Mouse (Mus musculus) adipose tissue, adult 10 weeks (tissue): ENCODE results near the gene Pla2g4a. TPM values are rescaled to one million over a fixed set of nuclear protein-coding genes. Genes with fewer than 3 reads are reported as not detected.

ENCODE experiments used
- polyA plus RNA-seq: library from polyadenylated mRNA; stranded (reverse); fragments of 350-450 nt; fragmentation: Illumina TruSeq; extraction: RNeasy Lipid Tissue Mini Kit (QIAGEN cat#74804); gene quantifications from one replicate; pipeline ENCODE4 v1.2.3, GENCODE M21; 2014; ENCODE audit warnings: low read depth, low replicate concordance

The Pla2g4a gene
- 11.5 TPM for polyA plus RNA-seq

GRCm38 (mm10) chr1:149960734-149961424 is at the start of gene Pla2g4a:
Gene Pla2g4a, minus strand, starts transcription at chr1:149961290.

Other genes with a start within 250 kb of the Pla2g4a start
- 2.7 TPM for gene Ptgs2, start 138.7 kb upstream of the Pla2g4a start, polyA plus RNA-seq